Mouse (Mus musculus) olfactory bulb, adult 2 months (tissue): ENCODE data around the gene Fam173a.

ENCODE experiments used
- CTCF ChIP-seq: fragments of 200-500 bp; IDR thresholded peaks from 2 replicates; pipeline ENCODE4 v1.5.1; 2012; ENCODE audit warnings: low read depth, mild to moderate bottlenecking, low read length, moderate library complexity; ENCODE audit not compliant: insufficient read depth
- POLR2A ChIP-seq: fragments of 200-500 bp; IDR thresholded peaks from 2 replicates; pipeline ENCODE4 v1.6.1; 2012; ENCODE audit warnings: mild to moderate bottlenecking, low read depth, low read length, moderate library complexity; ENCODE audit not compliant: insufficient read depth

DNA sequence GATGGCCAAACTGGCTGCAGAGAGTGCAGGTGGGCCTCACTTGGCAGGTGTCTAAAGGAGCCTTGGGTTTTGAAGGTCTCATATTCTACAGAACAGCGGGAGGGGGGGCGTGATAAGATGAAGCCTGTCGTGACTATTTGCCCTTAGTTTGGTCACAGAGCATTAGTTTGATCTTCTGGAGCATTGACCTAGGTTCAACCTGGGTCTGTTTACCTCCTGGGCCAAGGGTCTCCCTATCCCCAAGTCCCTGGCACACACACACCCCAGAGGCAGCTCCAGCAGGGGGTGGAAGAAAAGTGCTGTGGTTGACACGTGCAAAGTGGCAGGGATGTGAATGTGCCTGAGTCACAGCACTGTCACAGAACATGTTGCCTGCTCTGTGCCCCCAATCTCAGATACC is 18.2 kb upstream of the Fam173a start:
- no peak for TF ChIP-seq CTCF
- TF ChIP-seq POLR2A: no peak
